Mouse (Mus musculus) olfactory bulb, adult 2 months (tissue): Measurements from ENCODE around the gene Rab31.

Experiments used
- CTCF ChIP-seq: fragments of 200-500 bp; IDR thresholded peaks from 2 replicates; pipeline ENCODE4 v1.5.1; 2012; ENCODE audit warnings: low read depth, mild to moderate bottlenecking, low read length, moderate library complexity; ENCODE audit not compliant: insufficient read depth
- POLR2A ChIP-seq: fragments of 200-500 bp; IDR thresholded peaks from 2 replicates; pipeline ENCODE4 v1.6.1; 2012; ENCODE audit warnings: mild to moderate bottlenecking, low read depth, low read length, moderate library complexity; ENCODE audit not compliant: insufficient read depth

GRCm38 (mm10) chr17:65729945-65730741 is 42.4 kb downstream of the Rab31 start:
- no peak for TF ChIP-seq CTCF
- TF ChIP-seq POLR2A = no peak
